Mouse (Mus musculus): ENCODE data around the gene Cpvl.
A peak's percentile ranks its signal among the peaks of the same experiment; 100 is the strongest.

The Cpvl gene

DNA sequence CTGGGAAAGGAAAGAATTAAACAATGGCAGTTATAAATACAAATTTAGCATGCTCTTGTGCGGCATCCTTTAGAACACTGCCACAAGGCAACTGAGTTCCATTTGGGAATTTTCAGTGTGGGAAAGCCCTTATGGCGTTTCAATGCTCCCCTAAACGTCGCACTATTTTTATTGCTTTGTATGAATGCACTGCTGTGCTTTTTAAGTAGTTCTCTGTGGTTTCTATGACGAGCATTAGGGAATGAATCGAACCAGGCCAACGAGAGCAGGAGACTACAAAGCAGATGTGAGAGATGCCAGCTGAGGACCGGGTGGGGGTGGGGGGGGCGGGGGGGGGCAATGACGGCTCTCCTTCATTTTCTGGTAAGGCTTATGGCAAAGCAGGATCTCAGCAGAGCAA, 96.8 kb downstream of the Cpvl start:
- peak; percentile 17 for DNase-seq (ENCODE audit: low spot score)

GRCm38 (mm10) chr6:53881235-53881606, 97.2 kb downstream of the Cpvl start:
- no peak for DNase-seq (ENCODE audit: low spot score)

GRCm38 (mm10) chr6:53880530-53881234, 97.8 kb downstream of the Cpvl start:
- no peak for DNase-seq (ENCODE audit: low spot score)

GRCm38 (mm10) chr6:53879567-53879966, 98.9 kb downstream of the Cpvl start:
- no peak for DNase-seq (ENCODE audit: low spot score)

DNA sequence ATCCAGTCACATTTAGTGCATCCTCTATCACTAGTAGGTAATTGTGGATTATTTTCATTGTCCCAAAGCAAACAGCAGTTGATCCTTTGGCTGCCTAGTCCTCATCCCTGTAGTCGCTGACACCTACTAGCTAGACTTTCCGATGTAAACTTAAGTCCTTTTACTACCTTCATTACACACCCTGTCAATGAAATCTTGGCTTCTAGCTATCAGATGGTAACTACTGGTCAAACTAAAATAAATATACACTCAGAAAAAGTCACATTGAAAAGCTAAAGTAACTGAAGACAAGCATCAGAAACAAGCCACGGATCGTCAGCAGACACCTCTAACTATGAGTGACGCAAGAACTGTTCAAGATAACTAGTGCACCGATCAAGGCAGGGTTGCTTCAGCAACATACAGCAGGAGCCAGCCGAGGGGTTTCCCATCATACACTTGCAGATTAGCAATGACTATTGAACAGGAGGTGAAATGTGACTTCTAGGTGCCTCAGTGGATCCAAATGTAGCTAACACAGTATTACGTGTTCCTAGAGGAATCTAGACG, 103.5 kb downstream of the Cpvl start:
- no peak for DNase-seq (ENCODE audit: low spot score)

DNA sequence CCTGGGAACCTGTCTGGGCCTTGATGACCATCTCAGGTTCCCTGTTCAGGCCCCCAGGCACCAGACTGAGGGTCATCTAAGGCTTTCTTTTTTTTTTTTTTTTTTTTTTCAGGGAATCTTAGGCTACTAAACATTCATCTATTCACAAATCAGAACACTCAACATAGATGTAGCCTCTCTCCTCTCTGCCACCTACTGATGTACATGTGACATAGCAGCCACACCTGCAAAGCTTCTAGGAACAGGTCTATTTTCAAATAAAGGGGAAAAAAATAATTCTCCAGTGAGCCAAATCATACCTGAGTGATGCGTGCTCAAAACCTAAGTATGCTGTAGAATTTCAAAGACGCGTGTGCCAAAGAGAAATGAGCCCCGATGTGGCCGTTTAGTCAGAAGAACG, 106.6 kb downstream of the Cpvl start:
- no peak for DNase-seq (ENCODE audit: low spot score)

- DNase-seq (ENCODE audit: low spot score), result no peak
These were observed 115.5 kb downstream of the Cpvl start for GRCm38 (mm10) chr6:53863011-53863410.

DNA sequence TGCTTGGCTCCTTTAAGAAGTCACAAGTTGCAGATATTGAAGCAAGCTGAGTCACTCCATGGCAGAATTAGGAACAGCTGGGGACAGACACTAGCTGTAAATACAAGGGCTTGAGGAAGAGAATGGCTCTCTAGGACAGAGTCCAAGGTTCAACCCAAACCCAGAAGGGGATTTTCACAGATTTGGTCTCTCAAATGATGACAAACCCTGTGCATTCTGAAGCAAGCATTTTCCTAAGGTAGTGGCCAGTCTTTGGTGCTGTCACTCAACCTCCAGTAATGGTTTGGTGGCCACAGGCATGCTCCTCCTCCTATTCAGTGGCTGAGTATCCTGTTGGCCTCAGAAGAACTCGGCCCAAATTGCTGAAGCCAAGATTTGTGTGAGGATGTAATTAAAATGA, 119.4 kb downstream of the Cpvl start:
- DNase-seq (ENCODE audit: low spot score), result no peak

DNA sequence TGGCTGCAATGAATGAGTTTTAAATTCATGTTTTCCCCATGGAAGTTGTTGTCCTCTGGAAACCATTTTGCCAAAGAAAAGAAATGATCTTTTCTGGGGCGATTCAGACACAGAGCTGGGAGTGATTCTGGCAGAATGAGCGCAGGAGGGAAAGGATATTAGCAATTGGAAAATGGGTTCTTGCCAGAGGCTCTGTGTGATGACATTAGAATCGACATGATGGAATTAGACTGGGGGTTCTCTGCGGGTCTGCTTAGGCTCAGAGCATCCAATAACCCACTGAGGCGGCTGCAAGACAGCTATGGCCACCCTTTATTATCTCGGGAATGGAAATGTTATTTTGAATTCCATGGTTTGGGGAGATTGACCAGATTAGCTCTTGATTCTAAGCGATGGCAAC, 120.6 kb downstream of the Cpvl start:
- no peak for DNase-seq (ENCODE audit: low spot score)

- DNase-seq (ENCODE audit: low spot score), result no peak
These were observed 121.7 kb downstream of the Cpvl start for GRCm38 (mm10) chr6:53856775-53857174.

- peak; percentile 13 for DNase-seq (ENCODE audit: low spot score)
These were observed 123.3 kb downstream of the Cpvl start for GRCm38 (mm10) chr6:53854971-53855856.

DNA sequence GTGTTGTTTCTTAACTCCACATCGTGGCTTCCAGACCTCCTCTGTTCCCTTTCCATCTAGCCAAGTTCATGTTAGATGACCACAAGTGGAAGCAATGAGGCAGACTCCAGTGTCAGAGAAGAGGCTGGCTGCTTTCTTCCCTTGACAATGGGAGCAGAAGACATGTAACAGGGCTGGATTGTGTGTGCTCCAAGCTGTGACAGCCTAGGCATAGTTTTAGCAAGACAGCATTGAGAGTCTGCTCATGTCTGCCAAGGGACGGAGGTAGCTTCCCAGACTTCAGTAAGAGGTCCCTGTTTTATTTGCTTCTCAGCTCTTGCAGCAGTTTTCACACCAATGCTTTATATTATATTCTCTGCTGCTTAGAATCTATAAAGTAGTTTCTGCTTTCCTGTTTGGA, 124.2 kb downstream of the Cpvl start:
- DNase-seq (ENCODE audit: low spot score), result no peak

- DNase-seq (ENCODE audit: low spot score), result no peak
These were observed 124.9 kb downstream of the Cpvl start for GRCm38 (mm10) chr6:53853546-53853945.

DNA sequence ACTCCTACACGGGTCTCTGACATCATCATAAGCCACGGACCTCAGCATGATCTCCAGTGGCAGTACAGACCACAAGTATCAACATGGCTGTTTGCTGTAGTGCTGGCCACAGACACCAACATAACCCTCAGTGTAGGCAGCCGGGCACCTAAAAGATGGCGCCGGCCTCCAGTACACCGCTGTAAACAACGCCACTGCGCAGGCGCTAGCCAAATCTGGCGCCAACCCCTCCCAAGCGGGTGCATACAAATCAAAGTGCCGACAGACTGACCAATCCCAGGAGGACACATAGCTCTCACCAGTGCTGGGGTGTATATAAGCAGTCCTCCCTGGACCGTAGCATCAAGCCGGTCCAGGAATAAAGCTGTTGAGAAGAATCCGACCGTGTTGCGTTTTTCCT, 133.8 kb downstream of the Cpvl start:
- no peak for DNase-seq (ENCODE audit: low spot score)

DNA sequence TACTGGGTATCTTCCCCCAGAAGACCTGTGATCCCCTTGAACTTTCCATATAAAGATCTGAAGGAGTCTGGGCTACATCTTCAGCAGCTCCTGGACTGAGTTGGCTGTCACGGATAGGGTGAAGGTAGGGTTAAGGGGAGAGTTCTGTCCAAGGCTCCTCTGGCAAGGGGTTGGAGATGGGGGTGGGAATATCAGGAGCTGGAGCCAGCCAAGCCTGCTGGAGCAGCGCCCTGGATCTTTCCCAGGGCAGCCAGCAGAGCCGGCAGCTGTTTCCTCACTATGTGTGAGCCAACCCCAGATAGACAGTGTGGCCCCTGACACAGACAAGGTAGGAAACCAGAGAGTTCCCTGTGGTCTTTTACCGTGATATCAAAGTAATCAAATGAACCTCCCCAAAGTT, 153.3 kb downstream of the Cpvl start:
- DNase-seq (ENCODE audit: low spot score), result no peak

All from layer of hippocampus, adult 11-12 months (tissue).